Mouse (Mus musculus) right cerebral cortex, postnatal 4 days (tissue): ENCODE measurements around the gene Gipc3.

Experiments
- DNase-seq: peaks from one replicate; pipeline ENCODE4 v3.0.0-alpha.2; 2022

Gipc3 gene

DNA sequence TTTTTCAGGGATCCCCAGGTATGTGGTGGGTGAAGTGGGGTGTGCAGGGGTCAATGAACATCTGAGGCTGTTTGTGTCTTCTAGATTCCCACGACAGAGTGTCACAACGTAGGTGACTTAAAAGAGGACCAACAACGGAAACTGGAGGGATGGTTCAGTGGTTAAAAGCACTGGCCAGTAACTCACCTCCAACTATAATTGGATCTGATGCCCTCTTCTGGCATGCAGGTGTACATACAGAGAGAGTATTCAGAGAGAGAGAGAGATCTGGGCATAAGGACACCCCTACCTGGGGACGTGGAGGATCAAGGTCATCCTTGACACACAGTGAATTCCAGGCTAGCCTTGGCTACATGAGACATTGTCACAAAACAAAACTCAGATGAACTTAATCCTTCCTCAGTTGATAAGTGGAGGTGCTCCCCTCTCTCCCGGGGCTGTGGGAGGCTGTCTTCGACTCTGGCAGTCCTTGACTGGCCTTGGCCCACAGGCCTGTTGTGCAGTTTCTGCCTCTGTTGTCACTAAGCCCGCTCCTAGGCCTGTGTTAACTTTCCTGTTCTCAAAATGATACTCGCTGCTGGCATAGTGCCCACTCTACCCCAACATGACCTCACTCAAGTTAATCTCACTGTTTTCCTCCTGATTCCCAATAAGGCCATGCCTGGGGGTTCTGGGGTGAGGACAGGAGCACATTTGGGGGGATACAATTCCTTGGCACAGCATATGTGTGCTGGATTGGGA, 1.5 kb upstream of the Gipc3 start:
- DNase-seq = no peak

- peak; percentile 70 for DNase-seq
Measured at GRCm38 (mm10) chr10:81341333-81341949, 1.6 kb downstream of the Gipc3 start.

GRCm38 (mm10) chr10:81340551-81341332, 2.3 kb downstream of the Gipc3 start:
- DNase-seq = no peak

DNA sequence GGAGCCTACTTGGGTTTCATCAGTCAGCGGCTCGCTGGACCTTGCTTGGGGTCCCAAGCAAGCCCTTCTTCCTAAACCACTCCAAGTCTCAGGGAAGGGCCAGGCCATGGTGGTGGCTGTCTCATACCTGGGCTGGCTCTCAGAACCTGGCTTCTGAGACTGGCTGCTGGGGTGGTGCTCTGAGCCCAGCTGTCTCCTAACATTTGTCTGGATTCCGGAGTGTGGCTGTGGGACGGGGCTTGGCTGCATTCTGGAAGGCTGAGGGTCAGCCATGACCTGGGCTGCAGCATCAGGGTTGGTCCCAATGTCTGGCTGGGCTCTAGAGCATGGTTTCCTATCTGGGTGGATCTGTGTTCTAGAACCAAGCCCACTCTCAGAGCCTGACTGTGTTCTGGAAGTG, 6.5 kb downstream of the Gipc3 start:
- DNase-seq = no peak

GRCm38 (mm10) chr10:81335393-81336340, 7.4 kb downstream of the Gipc3 start:
- DNase-seq = no peak

DNA sequence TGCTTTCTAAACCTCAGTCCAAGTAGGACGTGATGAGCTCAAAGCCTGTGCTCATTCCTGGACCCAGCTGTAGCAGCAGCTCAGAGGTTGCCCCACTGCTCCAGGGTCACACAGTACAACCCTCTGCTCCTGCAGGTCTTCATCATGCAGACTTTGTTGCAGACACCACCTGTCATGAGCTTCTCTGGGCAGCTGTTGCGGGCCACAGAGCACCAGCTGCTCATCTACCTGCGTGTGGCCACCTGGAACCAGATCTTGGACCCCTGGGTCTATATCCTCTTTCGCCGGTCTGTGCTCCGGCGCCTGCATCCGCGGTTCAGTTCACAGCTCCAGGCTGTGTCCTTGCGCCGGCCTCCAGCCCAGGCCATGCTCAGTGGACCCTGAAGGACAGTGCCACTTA, 8.7 kb downstream of the Gipc3 start:
- DNase-seq = no peak

DNA sequence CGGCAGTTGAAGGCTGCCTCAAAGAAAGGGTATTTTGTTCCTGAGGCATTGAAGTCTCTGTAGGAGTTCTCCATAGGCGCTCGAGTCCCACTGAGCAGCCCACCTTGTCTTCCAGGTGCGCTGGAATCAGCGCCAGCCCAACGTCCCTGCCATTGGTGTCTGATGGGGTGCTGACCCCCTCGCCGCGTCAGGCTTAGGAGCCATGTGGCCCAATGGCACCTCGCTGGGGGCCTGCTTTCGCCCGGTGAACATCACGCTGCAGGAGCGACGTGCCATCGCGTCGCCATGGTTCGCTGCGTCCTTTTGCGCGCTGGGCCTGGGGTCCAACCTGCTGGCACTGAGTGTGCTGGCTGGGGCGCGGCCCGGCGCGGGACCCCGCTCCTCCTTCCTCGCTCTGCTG, 10.8 kb downstream of the Gipc3 start:
- DNase-seq = no peak

DNA sequence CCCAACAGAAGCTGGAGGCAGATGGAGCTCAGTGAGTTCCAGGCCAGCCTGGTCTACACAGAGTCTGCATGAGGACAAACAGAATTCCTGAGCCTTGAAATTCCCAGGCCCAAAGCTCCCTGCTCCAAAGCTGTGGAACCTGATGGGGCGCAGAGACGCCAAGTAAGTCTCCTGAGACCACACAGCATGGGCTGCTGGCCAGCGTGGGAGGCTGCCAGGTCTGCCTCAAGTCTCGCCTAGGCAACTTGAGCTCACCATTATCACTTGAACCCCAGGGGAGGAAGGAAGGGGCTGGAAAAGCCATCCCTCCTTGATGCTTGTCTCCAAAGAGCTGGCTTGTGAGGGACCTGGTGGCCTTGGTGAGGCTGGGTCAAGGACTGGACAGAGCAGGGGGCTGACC, 13.1 kb downstream of the Gipc3 start:
- DNase-seq = no peak

DNA sequence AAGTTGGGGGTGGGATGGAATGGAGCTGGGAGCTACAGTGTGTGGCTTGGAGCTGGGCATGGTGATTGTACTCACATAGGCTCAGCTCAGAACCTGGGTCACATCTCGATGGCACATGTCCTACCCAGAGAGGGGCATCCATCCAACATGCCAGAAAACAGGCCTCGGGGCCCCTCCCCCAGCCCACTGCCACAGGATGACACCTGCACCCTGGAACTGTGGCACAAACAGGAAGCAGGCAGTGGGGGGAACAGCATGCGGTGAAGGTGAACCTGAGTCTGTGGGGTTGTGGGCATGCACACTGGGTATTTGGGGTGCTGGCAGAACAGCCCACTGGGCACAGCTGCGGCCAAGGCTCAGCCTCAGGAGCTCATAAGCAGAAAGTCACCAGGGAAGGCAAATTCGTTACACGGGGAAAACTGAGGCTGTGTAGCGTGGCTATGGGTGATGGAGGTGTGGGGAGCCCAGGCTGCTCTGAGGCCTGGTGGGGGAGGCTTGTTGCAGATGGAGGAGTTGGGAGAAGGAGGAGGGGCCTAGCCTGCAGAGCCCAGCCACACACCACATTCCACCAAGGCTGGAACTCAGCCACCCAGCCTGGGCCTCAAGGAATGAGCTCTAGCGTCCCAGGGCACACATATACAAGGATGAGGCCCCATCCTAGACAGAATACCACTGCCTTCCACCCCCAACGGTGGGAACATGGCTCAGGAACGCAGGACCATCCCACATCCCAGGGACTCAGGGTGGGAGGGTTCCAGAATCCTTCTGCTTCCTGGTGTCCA, 13.7 kb downstream of the Gipc3 start:
- no peak for DNase-seq

GRCm38 (mm10) chr10:81328386-81328785, 14.7 kb downstream of the Gipc3 start, which contains the start of gene Tbxa2r:
Gene Tbxa2r (plus strand): TSS chr10:81328731.
- no peak for DNase-seq

GRCm38 (mm10) chr10:81327959-81328358, 15.1 kb downstream of the Gipc3 start:
- DNase-seq = no peak

- DNase-seq = no peak
Measured at GRCm38 (mm10) chr10:81326858-81327257, 16.2 kb downstream of the Gipc3 start.

DNA sequence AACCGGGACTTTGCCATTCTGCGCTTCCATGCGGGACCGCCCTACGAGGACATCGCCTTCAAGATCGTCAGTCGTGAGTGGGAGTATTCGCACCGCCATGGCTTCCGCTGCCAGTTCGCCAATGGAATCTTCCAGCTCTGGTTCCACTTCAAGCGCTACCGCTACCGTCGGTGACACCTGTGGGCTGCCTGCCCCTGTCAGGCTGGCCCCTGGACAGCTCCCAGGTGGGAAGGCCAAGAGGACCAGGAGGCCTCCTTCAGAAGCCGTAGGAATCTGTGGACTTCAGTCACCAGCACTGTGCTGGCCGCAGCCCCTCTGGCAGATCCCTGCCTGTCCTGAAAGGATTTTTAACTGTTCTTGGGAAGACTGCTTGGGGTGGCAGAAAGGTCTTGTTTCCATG, 17.3 kb downstream of the Gipc3 start:
- DNase-seq = no peak

DNA sequence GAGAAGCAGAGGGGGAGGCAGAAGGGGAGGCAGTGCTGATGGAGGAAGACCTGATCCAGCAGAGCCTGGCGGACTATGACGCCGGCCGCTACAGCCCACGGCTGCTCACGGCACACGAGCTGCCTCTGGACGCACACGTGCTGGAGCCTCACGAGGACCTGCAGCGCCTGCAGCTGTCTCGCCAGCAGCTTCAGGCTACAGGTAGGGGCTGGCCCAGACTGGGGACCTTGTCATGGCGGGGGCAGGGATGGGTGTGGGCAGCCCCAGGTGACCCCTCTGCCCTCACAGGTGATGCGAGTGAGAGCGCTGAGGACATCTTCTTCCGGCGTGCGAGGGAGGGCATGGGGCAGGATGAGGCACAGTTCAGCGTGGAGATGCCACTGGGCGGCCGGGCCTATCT, 17.9 kb downstream of the Gipc3 start:
- DNase-seq = no peak

GRCm38 (mm10) chr10:81323791-81324530, 19.1 kb downstream of the Gipc3 start:
- no peak for DNase-seq

DNA sequence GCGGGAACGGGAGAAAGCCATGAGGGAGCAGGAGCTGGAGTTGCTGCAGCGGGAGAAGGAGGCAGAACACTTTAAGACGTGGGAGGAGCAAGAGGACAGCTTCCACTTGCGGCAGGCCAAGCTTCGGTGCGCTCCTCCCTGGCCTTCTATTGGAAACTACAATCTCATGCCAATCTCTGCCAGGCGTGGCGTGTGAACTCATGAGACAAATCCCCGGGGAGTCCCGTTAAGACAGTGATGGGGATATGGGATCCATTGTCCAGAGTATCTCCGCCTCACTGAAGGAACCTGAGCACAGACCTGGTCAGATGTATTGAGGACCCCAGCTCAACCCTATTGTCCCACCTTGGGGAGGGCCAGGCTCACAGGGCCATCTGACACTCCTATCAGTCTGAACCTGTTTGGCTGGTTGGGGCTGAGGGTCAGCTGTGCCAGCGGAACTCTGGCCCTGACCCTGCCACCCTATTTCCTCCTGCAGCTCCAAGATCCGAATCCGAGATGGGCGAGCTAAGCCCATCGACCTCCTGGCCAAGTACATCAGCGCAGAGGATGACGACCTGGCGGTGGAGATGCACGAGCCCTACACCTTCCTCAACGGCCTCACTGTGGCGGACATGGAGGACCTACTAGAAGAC, 19.8 kb downstream of the Gipc3 start:
- no peak for DNase-seq

GRCm38 (mm10) chr10:81322444-81322843, 20.6 kb downstream of the Gipc3 start:
- no peak for DNase-seq

GRCm38 (mm10) chr10:81321436-81321835, 21.6 kb downstream of the Gipc3 start:
- DNase-seq = no peak

DNA sequence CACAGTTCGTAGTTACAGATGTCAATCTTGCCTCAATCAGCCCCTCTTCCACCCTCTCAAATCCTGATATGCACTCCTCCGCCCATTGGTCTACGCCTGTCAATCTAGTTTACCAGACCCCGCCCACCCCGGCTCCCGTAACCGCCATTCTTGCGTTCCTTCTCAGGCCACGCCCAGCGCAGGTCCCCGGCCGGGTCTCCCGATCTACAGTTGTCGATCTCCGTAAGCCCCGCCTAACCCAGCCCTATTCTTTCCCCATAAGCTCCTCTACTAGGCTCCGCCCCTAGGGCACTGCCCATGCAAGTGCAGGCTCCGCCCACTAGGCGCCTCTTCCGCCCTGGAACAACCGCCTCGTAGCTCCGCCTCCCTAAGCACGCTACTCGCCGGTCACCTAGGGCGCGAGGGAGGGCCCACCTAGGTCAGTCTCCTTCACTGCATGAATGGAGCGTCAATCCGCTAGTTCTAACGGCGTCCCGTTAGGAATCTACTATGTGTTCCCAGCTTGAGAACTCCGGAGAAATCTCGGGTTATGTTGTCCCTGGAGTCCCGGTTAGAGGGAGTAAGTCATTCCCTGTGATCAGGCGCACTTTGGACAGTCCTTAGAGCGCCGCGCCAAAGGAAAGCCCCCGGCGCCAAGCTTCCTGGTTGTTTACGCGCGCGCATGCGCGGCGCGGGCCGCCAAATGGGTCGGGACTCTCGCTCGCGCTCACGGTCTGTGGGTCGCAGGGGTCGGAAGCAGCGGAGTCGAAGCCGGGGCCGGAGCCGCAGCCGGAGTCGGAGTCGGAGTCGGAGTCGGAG, 22.3 kb downstream of the Gipc3 start, which contains the start of gene Cactin:
TSS of gene Cactin (plus strand) at position 554 of the 798 bp plus-strand sequence.
- DNase-seq = peak; percentile 99
